Comparison of ENCODE assay signal across 14 mouse cellular contexts in genomic region chr13:43222084-43222483, GRCm38 (mm10).
"Had no signal": no experiment of that assay in that cellular context is flagged by ENCODE, and none has a peak within 500 bp of the region (broad histone marks: within the 10 kb centered on the region; RNA-seq: fewer than 3 reads in every experiment).

No protein-coding gene starts in this region.

- H3K9me3 ChIP-seq: limb, embryonic 15.5 days had no signal

- ATAC-seq: liver, embryonic 12.5 days; midbrain, embryonic 16.5 days had no signal

- H3K9ac ChIP-seq: limb, embryonic 15.5 days; liver, embryonic 12.5 days; lung, embryonic 14.5 days had no signal

- DNase-seq: kidney, postnatal 36 days; layer of hippocampus, adult 9-11 months; layer of hippocampus, postnatal 36 days; lung, embryonic 14.5 days; lung, postnatal 10 days; lung, postnatal 4 days; right cerebral cortex, adult 18-20 months; right cerebral cortex, postnatal 25 days; thymus, postnatal 4 days had no signal

- H3K27ac ChIP-seq: kidney, postnatal 0 days; limb, embryonic 15.5 days; liver, embryonic 12.5 days had no signal

- H3K4me2 ChIP-seq: limb, embryonic 15.5 days; liver, embryonic 12.5 days; lung, embryonic 14.5 days; midbrain, embryonic 11.5 days had no signal

- H3K27me3 ChIP-seq: limb, embryonic 15.5 days had no signal

- H3K4me3 ChIP-seq: limb, embryonic 15.5 days; liver, embryonic 12.5 days had no signal

- H3K36me3 ChIP-seq: limb, embryonic 15.5 days; liver, embryonic 12.5 days had no signal
